Mouse (Mus musculus) hindbrain, embryonic 12.5 days (tissue): Measurements from ENCODE around the gene Rabgef1. TPM values are rescaled to one million over a fixed set of nuclear protein-coding genes. Genes with fewer than 3 reads are reported as not detected.
A peak's percentile ranks its signal among the peaks of the same experiment; 100 is the strongest.

ENCODE experiments used
- ATAC-seq: fragments of 200-750 bp; cut with Nextera tagmentation; 2 replicates; pipeline ENCODE4 v1.8.0; 2017; ENCODE audit warnings: moderate TSS enrichment; ENCODE audit not compliant: low FRiP score
- H3K27ac ChIP-seq: fragments of 300-500 bp; sonication (generic); 2 replicates; pipeline ENCODE4 v1.5.1; 2016; ENCODE audit warnings: mild to moderate bottlenecking
- H3K27me3 ChIP-seq: fragments of 300-500 bp; sonication (generic); 2 replicates; pipeline ENCODE4 v1.6.1; 2016; ENCODE audit warnings: mild to moderate bottlenecking
- H3K36me3 ChIP-seq: fragments of 300-500 bp; sonication (generic); 2 replicates; pipeline ENCODE4 v1.6.1; 2016; ENCODE audit warnings: mild to moderate bottlenecking
- H3K4me1 ChIP-seq: fragments of 300-500 bp; sonication (generic); 2 replicates; pipeline ENCODE4 v1.6.1; 2016
- H3K4me2 ChIP-seq: fragments of 300-500 bp; sonication (generic); replicated peaks from 2 replicates; pipeline ENCODE4 v1.6.1; 2016; ENCODE audit warnings: mild to moderate bottlenecking
- H3K4me3 ChIP-seq: fragments of 300-500 bp; sonication (generic); 2 replicates; pipeline ENCODE4 v1.5.1; 2016; ENCODE audit warnings: mild to moderate bottlenecking
- H3K9ac ChIP-seq: fragments of 300-500 bp; sonication (generic); 2 replicates; pipeline ENCODE4 v1.6.1; 2016; ENCODE audit warnings: mild to moderate bottlenecking, moderate library complexity
- H3K9me3 ChIP-seq: fragments of 300-500 bp; sonication (generic); replicated peaks from 2 replicates; pipeline ENCODE4 v1.6.1; 2016; ENCODE audit warnings: mild to moderate bottlenecking
- WGBS: fragments of 180-500 bp; shearing (Covaris S2); methylation state at CpG from one replicate; pipeline ENCODE4 v1.1.7; 2016; 5-methylcytosine and 5-hydroxymethylcytosine counted together
- polyA plus RNA-seq: library from polyadenylated mRNA; unstranded; fragments of >200 nt; fragmentation: Nextera tagmentation; extraction: Ambion mirVana; gene quantifications from 2 replicates; pipeline ENCODE4 v1.2.1, GENCODE M21; 2016

Gene Rabgef1
- polyA plus RNA-seq, 1 experiment from 2014 or later, result 33.3 TPM

- H3K9ac ChIP-seq, result no peak overlapping the region
- peaks cover 45% of the 10 kb centered on the region for H3K36me3 ChIP-seq
- H3K4me1 ChIP-seq, result no peaks in the 10 kb centered on the region
Observed at GRCm38 (mm10) chr5:130197981-130198380, 26.4 kb downstream of the Rabgef1 start.

GRCm38 (mm10) chr5:130200233-130201029, 28.8 kb downstream of the Rabgef1 start:
- Histone ChIP-seq H3K27ac (no peak overlapping the region), H3K9ac (no peak overlapping the region), H3K9me3 (no peaks in the 10 kb centered on the region), H3K4me2 (no peak overlapping the region), H3K36me3 (peaks cover 38% of the 10 kb centered on the region), H3K4me1 (no peaks in the 10 kb centered on the region), H3K4me3 (no peak overlapping the region), H3K27me3 (no peaks in the 10 kb centered on the region)
- WGBS, result 88% methylated on average over 10 of the region's 10 CpGs
- ATAC-seq, result no peak

More at GRCm38 (mm10) chr5:130197981-130198380, 26.4 kb downstream of the Rabgef1 start:
- 90% methylated on average over 7 of the region's 7 CpGs for WGBS
- Histone ChIP-seq H3K4me3 (no peak overlapping the region), H3K27me3 (no peaks in the 10 kb centered on the region), H3K4me2 (no peak overlapping the region), H3K9me3 (no peaks in the 10 kb centered on the region), H3K27ac (no peak overlapping the region)
- no peak for ATAC-seq

GRCm38 (mm10) chr5:130203948-130204347, 32.4 kb downstream of the Rabgef1 start:
- no peak for ATAC-seq
- no peak overlapping the region for H3K9ac ChIP-seq
- H3K4me1 ChIP-seq, result no peaks in the 10 kb centered on the region
- H3K27ac ChIP-seq, result no peak overlapping the region
- H3K36me3 ChIP-seq, result peaks cover 41% of the 10 kb centered on the region
- no peaks in the 10 kb centered on the region for H3K27me3 ChIP-seq
- no peak overlapping the region for H3K4me3 ChIP-seq
- no peaks in the 10 kb centered on the region for H3K9me3 ChIP-seq
- H3K4me2 ChIP-seq, result no peak overlapping the region
- 91% methylated on average over 4 of the region's 4 CpGs for WGBS

- no peak for ATAC-seq
- no peaks in the 10 kb centered on the region for H3K4me1 ChIP-seq
- no peaks in the 10 kb centered on the region for H3K27me3 ChIP-seq
- H3K9me3 ChIP-seq, result no peaks in the 10 kb centered on the region
- 92% methylated on average over 6 of the region's 6 CpGs for WGBS
- H3K27ac ChIP-seq, result no peak overlapping the region
- no peak overlapping the region for H3K9ac ChIP-seq
- H3K36me3 ChIP-seq, result peaks cover 43% of the 10 kb centered on the region
- H3K4me3 ChIP-seq, result no peak overlapping the region
- H3K4me2 ChIP-seq, result no peak overlapping the region
Observed at GRCm38 (mm10) chr5:130204560-130204959, 33.0 kb downstream of the Rabgef1 start.

- 89% methylated on average over 3 of the region's 3 CpGs for WGBS
- no peaks in the 10 kb centered on the region for H3K27me3 ChIP-seq
- no peak overlapping the region for H3K27ac ChIP-seq
- H3K9ac ChIP-seq, result no peak overlapping the region
- no peak overlapping the region for H3K4me2 ChIP-seq
- H3K4me3 ChIP-seq, result no peak overlapping the region
- no peaks in the 10 kb centered on the region for H3K9me3 ChIP-seq
- ATAC-seq, result no peak
- H3K36me3 ChIP-seq, result peaks cover 51% of the 10 kb centered on the region
- H3K4me1 ChIP-seq, result no peaks in the 10 kb centered on the region
Observed at GRCm38 (mm10) chr5:130205441-130206023, 33.9 kb downstream of the Rabgef1 start.

GRCm38 (mm10) chr5:130207299-130207698, 35.7 kb downstream of the Rabgef1 start:
- Histone ChIP-seq H3K9ac (no peak overlapping the region), H3K4me1 (no peaks in the 10 kb centered on the region), H3K4me2 (no peak overlapping the region), H3K27me3 (no peaks in the 10 kb centered on the region), H3K36me3 (peaks cover 56% of the 10 kb centered on the region), H3K27ac (no peak overlapping the region), H3K4me3 (no peak overlapping the region), H3K9me3 (no peaks in the 10 kb centered on the region)
- WGBS, result 96% methylated on average over 4 of the region's 4 CpGs
- no peak for ATAC-seq

- no peak overlapping the region for H3K27ac ChIP-seq
- no peak overlapping the region for H3K9ac ChIP-seq
- H3K4me2 ChIP-seq, result no peak overlapping the region
- H3K27me3 ChIP-seq, result no peaks in the 10 kb centered on the region
- H3K9me3 ChIP-seq, result peaks cover 3% of the 10 kb centered on the region
- 94% methylated on average over 11 of the region's 11 CpGs for WGBS
- no peak overlapping the region for H3K4me3 ChIP-seq
- H3K36me3 ChIP-seq, result peaks cover 54% of the 10 kb centered on the region
- ATAC-seq, result no peak
- H3K4me1 ChIP-seq, result no peaks in the 10 kb centered on the region
Observed at GRCm38 (mm10) chr5:130212956-130213355, 41.4 kb downstream of the Rabgef1 start.

GRCm38 (mm10) chr5:130216781-130217180, 45.2 kb downstream of the Rabgef1 start, which contains the start of gene Tmem248:
Gene Tmem248, plus strand, starts transcription at chr5:130217081.
- Histone ChIP-seq H3K9me3 (peaks cover 5% of the 10 kb centered on the region), H3K4me3 (no peak within 1 kb of the TSS), H3K27me3 (no peaks in the 10 kb centered on the region), H3K36me3 (peaks cover 23% of the 10 kb centered on the region), H3K4me1 (0 out of 2 replicates have a peak, but pooled peaks cover 5% of the 10 kb centered on the region), H3K4me2 (no peak within 1 kb of the TSS), H3K27ac (no peak within 1 kb of the TSS), H3K9ac (no peak within 1 kb of the TSS)
- ATAC-seq, result no peak
- WGBS, result 84% methylated on average over 7 of the region's 7 CpGs

GRCm38 (mm10) chr5:130217406-130217805, 45.8 kb downstream of the Rabgef1 start:
- Histone ChIP-seq H3K27ac (no peak overlapping the region), H3K9ac (no peak overlapping the region), H3K27me3 (no peaks in the 10 kb centered on the region), H3K36me3 (peaks cover 18% of the 10 kb centered on the region), H3K4me2 (no peak overlapping the region), H3K9me3 (peaks cover 5% of the 10 kb centered on the region), H3K4me1 (0 out of 2 replicates have a peak, but pooled peaks cover 5% of the 10 kb centered on the region), H3K4me3 (no peak overlapping the region)
- 93% methylated on average over 4 of the region's 4 CpGs for WGBS
- ATAC-seq, result no peak

GRCm38 (mm10) chr5:130218336-130218735, 46.7 kb downstream of the Rabgef1 start:
- H3K4me2 ChIP-seq, result no peak overlapping the region
- 91% methylated on average over 5 of the region's 5 CpGs for WGBS
- peaks cover 5% of the 10 kb centered on the region for H3K9me3 ChIP-seq
- ATAC-seq, result no peak
- peaks cover 12% of the 10 kb centered on the region for H3K4me1 ChIP-seq
- no peak overlapping the region for H3K9ac ChIP-seq
- no peak overlapping the region for H3K27ac ChIP-seq
- peaks cover 10% of the 10 kb centered on the region; the same call in 1 of the 2 replicates for H3K36me3 ChIP-seq
- no peak overlapping the region for H3K4me3 ChIP-seq
- H3K27me3 ChIP-seq, result no peaks in the 10 kb centered on the region

GRCm38 (mm10) chr5:130221316-130221715, 49.7 kb downstream of the Rabgef1 start:
- no peaks in the 10 kb centered on the region for H3K27me3 ChIP-seq
- peak overlapping the region; percentile 74 for H3K4me2 ChIP-seq
- WGBS, result 54% methylated on average over 2 of the region's 2 CpGs
- peak overlapping the region; percentile 97 for H3K9ac ChIP-seq
- H3K9me3 ChIP-seq, result peaks cover 5% of the 10 kb centered on the region
- peaks cover 17% of the 10 kb centered on the region for H3K4me1 ChIP-seq
- H3K4me3 ChIP-seq, result peak overlapping the region; percentile 97
- H3K27ac ChIP-seq, result 0 out of 2 replicates have a peak overlapping the region, but pooled peaks have one; percentile 85
- H3K36me3 ChIP-seq, result no peaks in the 10 kb centered on the region
- ATAC-seq, result no peak

- peak; percentile 70 for ATAC-seq
Observed at GRCm38 (mm10) chr5:130221760-130222145, 50.2 kb downstream of the Rabgef1 start.

More at GRCm38 (mm10) chr5:130221760-130222145, 50.2 kb downstream of the Rabgef1 start:
- H3K4me3 ChIP-seq, result peak overlapping the region; percentile 97
- peaks cover 17% of the 10 kb centered on the region for H3K4me1 ChIP-seq
- H3K27ac ChIP-seq, result peak overlapping the region; percentile 85
- H3K4me2 ChIP-seq, result peak overlapping the region; percentile 74
- H3K27me3 ChIP-seq, result no peaks in the 10 kb centered on the region
- peak overlapping the region; percentile 97 for H3K9ac ChIP-seq
- peaks cover 5% of the 10 kb centered on the region for H3K9me3 ChIP-seq
- H3K36me3 ChIP-seq, result no peaks in the 10 kb centered on the region
- 3% methylated on average over 10 of the region's 10 CpGs for WGBS
